Mouse (Mus musculus): ENCODE data around the gene Gm11096.

The Gm11096 gene

DNA sequence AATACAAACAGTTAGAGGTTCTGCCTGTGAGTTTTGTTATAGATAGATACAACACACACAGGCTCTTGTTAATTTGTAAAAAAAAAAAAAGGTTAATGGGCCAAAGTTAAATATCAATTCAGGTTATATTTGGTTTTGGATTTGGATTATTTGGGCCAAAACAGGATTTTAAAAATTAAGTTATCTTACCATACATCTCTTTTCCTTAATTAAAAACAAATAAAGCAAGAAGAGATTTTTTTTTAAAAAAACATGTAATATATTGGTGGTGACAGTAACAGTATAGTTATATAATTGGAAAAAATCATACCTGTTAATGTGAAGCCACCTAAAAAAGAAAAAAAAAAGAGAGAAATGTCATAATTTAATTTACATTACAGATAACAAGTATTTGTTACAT, at the start of gene Gm11096:
Gene Gm11096 (plus strand): TSS at position 301 of the 400 bp plus-strand sequence.
- DNase-seq (ENCODE audit: low read depth, low spot score): no peak

DNA sequence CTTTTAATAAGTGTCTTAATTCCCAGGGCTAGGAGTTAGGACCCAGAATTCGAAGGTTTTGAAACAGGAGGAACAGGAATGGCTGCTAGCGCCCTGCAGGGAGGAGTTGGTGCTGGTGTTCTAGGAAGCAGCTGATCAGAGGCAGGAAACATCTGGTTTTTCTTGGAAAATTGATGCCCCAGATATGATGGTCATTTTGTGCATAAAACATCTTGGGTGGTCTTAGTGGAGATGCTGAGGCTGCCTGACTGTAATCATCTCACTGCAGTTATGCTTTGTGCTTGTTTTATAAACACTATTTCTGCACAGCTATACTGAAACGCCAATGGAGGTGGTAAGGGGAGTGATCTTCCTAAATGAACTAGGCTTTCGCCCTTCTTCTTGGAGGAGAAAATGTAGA, 48.5 kb upstream of the Gm11096 start:
- DNase-seq (ENCODE audit: low read depth, low spot score): no peak

- DNase-seq (ENCODE audit: low read depth, low spot score): no peak
These were observed 47.4 kb upstream of the Gm11096 start for GRCm38 (mm10) chr17:81394124-81394523.

DNA sequence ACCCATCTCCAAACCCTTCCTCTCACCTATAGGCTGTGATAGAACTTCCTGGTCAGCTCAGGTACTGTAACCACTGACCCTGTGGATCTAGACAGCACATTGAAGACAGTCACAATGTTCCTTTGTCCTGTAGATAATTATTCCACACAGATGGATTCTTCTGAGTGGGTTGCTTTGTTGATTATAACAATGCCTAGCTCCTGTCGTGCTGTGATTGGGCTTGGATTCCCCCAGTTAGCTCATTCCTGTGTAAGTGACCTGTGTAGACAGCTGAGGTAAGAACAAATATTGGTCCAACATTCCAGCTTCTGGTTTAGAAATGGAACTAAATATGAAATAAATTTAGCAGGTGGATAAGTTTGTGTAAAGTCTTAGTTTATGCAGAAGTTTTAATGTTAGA, 44.1 kb upstream of the Gm11096 start:
- DNase-seq (ENCODE audit: low read depth, low spot score): no peak

DNA sequence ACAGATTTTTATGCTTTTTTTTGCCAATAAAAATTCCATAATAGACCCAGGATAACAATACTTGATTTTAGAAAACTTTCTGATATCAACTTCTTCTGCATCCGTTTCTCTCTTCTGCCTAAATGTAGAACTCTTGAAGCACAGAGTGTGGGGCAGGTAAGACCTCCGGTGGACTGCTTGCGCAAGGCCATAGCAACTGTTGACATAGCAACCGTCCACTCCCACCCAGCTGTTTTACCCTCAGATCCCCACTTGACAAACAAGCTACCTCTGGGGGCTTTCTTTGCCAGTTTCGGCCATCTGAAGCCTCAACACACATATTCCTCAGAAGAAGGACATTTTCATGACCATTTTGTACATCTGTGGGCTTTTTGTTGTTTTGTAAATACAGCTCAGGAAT, 41.2 kb upstream of the Gm11096 start:
- DNase-seq (ENCODE audit: low read depth, low spot score): no peak

DNA sequence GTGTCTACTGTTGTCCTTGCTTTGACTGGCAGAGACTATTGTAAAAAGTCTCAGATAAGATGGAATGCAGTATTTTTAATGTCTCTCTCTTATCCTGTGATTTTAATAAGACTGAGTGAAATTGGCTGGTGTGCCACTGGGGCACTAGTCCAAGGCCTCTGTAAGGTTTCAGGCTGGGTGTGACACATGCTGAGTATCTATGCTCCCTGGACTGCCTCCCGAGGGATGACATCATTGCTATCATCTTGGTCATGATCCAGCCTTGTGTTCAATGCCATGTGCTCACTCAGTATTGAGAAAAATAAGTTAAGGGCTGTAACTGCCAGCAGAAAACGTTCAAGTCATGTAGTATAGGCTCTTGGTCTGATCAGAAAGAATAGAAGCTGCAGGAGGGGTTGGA, 38.9 kb upstream of the Gm11096 start:
- no peak for DNase-seq (ENCODE audit: low read depth, low spot score)

GRCm38 (mm10) chr17:81403121-81403520, 38.4 kb upstream of the Gm11096 start:
- DNase-seq (ENCODE audit: low read depth, low spot score): no peak

- DNase-seq (ENCODE audit: low read depth, low spot score): no peak
These were observed 37.3 kb upstream of the Gm11096 start for GRCm38 (mm10) chr17:81404225-81404624.

- DNase-seq (ENCODE audit: low read depth, low spot score): no peak
These were observed 28.8 kb upstream of the Gm11096 start for GRCm38 (mm10) chr17:81412736-81413135.

DNA sequence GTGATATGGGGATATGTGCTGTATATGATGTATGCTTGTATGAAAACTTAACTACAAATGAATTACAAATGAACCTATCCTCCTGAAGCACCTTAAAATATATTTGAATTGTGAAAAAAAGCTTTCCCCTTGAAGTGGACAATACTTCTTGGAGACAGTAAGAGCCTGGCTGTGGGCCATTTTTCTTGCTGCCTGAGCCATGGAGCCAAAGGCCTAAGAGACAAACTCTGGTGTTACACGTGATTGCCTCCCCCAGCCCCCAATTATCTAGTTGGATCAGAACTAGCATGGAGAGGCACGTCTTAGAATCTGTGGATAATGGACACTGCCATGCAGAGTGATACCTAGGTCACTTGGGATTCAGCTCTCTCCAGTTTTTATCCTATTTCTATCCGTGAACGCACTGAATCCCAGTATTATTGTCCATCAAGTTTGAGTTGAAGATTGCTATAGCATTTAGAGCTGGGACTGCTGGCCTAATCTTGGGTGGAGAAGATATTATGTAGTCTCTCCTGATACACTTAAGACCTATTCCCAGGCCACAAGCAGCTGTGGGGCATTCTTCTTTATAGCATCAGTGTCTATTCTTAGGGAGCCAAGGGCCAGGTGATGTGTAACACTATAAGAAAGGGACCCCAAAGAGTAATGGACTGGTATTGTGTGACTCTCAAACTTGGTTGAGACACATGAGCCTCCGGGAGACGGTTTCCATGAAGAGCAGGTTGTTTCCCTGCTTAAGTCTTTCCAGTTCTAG, 25.0 kb upstream of the Gm11096 start:
- no peak for DNase-seq (ENCODE audit: low read depth, low spot score)

DNA sequence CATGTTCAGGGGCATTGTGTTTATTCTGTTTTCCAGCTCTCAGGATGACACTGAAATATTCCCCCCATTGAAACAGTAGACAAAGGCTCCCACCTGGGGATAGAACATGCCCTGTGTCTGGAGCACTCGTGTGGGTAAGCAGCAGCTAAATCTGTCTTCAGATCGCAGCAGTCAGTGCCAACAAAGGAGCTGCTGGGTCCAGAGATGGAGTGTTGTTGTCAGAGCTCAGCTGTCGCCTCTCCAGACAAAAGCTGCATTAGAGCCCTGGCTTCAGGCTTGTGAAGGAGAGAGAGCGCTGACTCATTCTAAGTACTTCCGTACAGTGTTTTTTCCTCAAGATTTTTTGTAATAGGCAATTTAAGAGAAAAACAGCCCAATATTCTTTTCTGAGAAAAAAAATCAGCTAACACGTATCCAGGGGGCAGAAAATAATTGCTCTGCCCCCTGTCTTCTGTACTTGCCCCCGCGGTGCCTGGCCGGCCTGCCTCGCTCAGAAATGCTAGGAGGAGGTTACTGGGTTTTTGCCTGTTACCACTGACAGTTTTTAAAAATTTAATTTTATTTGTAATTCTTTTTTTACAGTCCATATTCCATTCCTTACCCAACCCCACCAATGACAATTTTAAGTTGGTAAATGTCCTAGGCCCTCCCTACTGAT, 21.6 kb upstream of the Gm11096 start:
- DNase-seq (ENCODE audit: low read depth, low spot score): no peak

- DNase-seq (ENCODE audit: low read depth, low spot score): no peak
These were observed 17.2 kb upstream of the Gm11096 start for GRCm38 (mm10) chr17:81424256-81424912.

- no peak for DNase-seq (ENCODE audit: low read depth, low spot score)
These were observed 14.3 kb upstream of the Gm11096 start for GRCm38 (mm10) chr17:81427245-81427644.

DNA sequence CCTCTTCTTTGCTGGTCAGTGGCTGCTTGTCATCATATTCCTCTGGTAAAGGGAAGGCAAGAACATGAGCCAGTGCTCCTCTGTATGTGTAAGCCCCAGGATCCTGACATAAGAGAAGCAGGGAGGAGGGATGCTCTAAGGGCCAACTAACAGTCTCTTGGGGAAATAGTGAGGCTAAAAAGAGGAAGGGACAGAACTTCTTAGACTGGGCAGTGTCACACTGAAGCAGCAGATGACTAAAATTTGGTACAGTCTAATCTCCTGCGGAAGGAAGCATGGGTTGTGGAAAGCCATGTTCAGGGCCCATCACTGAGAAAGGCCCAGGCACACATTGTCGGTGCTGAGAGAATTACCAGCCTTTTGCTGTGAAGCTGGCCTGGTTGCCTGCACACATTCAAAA, 8.8 kb upstream of the Gm11096 start:
- no peak for DNase-seq (ENCODE audit: low read depth, low spot score)

GRCm38 (mm10) chr17:81433148-81433547, 8.4 kb upstream of the Gm11096 start:
- no peak for DNase-seq (ENCODE audit: low read depth, low spot score)

- no peak for DNase-seq (ENCODE audit: low read depth, low spot score)
These were observed 13.7 kb downstream of the Gm11096 start for GRCm38 (mm10) chr17:81455269-81455668.

- no peak for DNase-seq (ENCODE audit: low read depth, low spot score)
These were observed 14.4 kb downstream of the Gm11096 start for GRCm38 (mm10) chr17:81455977-81456376.

- no peak for DNase-seq (ENCODE audit: low read depth, low spot score)
These were observed 17.8 kb downstream of the Gm11096 start for GRCm38 (mm10) chr17:81459379-81459778.

GRCm38 (mm10) chr17:81468941-81469340, 27.4 kb downstream of the Gm11096 start:
- no peak for DNase-seq (ENCODE audit: low read depth, low spot score)

DNA sequence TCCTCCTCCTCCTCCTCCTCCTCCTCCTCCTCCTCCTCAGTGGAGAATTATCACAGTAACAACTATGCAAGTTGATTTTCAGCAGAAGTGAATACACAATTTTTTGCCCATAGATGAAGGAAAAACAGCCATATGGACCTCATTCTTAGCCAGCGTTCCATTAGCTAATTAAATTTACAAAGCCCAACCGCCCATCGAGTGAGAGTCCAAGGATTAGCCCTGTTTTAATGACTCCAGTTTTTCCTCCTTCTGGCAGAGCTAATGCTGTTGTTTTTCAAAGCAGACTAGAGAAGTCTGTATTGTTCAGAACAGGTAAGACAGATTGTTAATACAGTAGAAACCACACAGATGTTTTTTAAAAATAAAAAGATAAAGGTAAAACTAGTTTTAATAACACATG, 31.8 kb downstream of the Gm11096 start:
- no peak for DNase-seq (ENCODE audit: low read depth, low spot score)

GRCm38 (mm10) chr17:81477420-81477819, 35.9 kb downstream of the Gm11096 start:
- DNase-seq (ENCODE audit: low read depth, low spot score): no peak

DNA sequence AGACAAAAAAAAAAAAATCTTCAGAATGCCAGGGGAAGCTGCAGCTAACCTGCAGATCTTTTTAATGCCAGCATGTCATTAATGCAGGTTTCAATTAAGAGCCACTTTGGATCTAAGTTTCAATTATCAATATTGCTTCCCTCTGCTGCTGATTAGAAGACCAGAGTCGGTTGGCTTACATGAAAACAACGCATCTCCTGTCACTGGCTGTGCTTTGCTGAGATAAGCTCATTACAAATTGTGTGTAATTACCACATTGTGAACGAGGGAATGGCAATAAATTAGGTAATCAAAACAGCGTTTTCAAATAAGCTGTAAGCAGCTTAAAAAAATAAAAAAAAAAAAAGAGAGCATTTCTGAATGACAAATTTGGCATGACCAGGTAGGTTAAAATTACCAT, 38.2 kb downstream of the Gm11096 start:
- DNase-seq (ENCODE audit: low read depth, low spot score): no peak

All from CD4-positive helper T cell, adult 2 months (primary cell).